Mouse (Mus musculus): ENCODE results near the gene Odf2l. TPM values are rescaled to one million over a fixed set of nuclear protein-coding genes. Genes with fewer than 3 reads are reported as not detected.

Gene Odf2l
- polyA plus RNA-seq (2012) = 3.1 and 4.2 TPM in 2 replicates

DNA sequence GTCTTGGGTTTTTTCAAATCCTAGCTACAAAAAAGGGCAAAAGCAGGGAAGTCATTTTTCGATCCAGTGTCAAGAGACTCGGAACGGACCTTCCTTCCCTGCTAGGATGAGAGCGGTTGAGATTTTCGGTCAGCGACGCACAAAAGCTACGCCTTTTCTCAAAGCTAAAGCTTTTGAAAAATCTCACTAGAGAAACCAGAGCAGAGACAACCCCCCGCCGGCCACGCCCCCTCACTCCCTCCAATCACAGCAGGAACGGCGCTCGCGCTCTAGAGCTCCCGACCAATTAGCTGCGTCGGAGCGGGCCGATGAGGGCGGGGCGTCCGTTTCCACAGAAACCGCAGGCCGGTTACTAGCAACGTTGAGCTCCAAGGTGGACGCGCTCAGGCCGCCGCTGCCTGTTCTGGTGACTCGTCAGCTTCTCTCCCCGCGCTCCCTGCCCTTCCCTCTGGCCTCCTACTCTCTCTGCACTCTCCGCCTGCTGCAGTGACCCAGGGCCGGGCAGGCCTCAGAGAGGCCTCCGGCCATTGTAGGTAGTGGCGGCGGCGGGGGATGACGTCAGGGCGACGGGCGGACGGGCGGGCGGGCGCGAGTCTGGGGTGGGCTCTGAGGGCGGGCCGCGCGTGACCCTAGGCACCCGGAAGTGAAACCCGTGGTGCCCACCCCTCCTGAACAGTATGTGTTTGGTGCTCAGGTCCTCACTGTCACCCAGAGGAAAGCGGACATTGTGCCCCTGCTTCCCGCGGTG is at the start of gene Odf2l:
Gene Odf2l (plus strand): TSS at position 335 of the 748 bp plus-strand sequence.
- no peak for TF ChIP-seq GATA1 (IDR thresholded peaks at IDR 0.05; ENCODE audit: low read length)

DNA sequence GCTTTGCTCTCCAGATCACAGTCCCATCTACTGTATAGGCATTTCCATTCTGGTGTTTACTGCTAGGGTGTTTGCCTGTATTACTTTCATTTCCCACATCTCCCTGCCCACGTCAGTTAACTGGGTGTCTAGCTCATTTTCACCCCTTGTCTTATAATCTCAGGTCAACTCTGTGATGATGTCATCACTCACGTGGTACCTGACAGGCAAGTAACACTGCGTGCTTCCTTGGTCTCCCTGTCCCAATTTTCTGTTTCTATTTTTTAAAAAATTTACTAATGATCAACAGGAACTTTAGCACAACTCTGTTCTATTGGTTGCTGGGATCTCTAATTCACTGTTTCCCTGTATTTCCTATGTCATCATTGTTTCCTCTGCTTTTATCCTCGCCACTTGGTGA is 49.4 kb upstream of the Odf2l start:
- no peak for TF ChIP-seq GATA1 (IDR thresholded peaks at IDR 0.05; ENCODE audit: low read length)

DNA sequence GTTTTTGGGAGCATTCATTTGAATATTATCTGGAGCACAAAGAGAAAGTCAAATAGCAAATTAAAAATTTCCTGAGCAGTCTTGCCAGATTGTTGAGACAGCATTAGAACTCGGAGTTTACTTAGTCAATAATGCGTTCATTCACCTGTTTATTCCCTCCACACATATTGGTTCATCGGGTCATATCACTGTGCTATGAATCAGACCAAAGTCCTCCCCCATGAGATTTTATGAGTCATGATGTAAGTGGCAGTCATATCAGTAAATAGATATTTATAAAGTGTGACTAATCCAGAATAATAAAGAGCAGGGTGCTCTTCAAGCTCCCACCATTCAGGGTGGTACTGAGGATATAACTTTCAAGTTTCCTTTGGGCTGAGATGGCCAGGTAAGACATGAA is 46.0 kb upstream of the Odf2l start:
- TF ChIP-seq GATA1 (IDR thresholded peaks at IDR 0.05; ENCODE audit: low read length) = no peak

DNA sequence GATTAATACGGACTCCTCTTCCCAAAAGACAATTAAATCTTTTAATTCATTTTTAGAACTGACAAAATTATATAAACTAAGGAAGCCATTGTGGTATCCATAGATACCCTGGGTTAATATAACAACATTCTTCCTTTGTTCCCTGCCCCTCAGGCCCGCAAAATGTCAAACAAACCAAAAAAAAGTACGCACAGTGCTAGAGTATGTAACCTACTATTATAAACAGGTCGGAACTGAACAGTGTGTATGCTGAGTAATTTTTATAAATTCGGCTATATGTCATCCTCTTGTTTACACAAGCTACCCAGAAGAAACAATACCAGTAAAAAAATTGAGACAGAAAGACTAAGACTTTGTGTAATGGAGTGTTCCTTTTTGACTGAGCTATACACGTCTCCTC is 40.0 kb upstream of the Odf2l start:
- no peak for TF ChIP-seq GATA1 (IDR thresholded peaks at IDR 0.05; ENCODE audit: low read length)

DNA sequence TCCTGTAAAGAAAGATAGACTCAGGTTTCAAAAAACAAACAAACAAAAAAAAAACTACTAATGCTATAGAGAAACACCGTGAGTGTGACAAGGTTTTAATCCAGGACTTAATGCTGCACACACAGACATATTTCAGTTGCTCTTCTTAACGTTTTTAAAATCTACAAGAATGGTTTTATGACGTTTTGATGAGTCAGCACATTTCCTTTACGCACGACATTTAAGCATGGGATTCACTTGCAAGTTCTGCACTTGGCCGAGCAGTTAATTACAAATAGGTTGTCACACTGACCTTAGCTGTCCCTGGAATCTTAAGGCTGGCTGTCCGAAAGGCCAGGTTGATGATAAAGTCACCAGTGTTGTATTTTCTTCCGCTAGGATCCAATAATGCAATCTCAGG is 37.5 kb upstream of the Odf2l start:
- TF ChIP-seq GATA1 (IDR thresholded peaks at IDR 0.05; ENCODE audit: low read length) = no peak

DNA sequence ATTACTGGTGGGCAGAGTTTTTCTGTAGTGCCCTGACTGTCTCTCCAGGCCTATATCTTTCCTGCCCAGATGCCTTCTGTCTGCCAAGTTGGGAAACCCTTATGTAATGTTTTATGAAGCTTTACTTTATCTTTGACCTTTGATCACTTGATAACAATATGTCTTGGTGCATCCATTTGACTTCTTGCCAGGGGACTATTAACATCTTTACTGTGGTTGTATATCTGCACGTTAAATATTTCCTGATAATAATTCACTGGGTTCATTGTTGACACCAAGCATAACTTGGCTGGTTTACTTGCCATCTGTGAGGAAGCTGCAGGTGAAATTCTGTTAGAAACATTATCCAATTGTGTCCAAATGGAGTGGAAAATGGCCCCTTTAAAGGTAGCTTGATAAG is 35.3 kb upstream of the Odf2l start:
- no peak for TF ChIP-seq GATA1 (IDR thresholded peaks at IDR 0.05; ENCODE audit: low read length)

DNA sequence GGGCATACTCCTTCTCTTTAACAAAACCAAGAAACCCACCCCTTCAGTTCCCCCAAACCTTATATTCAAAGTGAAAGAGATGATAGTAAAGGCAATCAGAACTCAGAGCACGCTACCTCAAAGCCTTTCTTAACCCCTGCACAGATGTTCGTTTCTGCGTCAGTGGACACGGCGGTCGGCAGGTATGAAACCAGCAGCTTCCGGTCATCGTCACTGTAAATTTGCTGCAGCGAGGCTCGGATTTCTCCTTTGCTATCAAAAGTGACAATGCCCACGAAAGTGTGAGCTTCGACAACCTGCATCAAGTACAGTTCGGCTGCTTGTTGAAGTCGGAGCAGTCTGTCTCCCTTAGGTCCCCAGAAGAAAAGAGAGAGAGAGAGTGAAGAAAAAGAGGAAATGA is 32.2 kb upstream of the Odf2l start:
- TF ChIP-seq GATA1 (IDR thresholded peaks at IDR 0.05; ENCODE audit: low read length) = no peak

DNA sequence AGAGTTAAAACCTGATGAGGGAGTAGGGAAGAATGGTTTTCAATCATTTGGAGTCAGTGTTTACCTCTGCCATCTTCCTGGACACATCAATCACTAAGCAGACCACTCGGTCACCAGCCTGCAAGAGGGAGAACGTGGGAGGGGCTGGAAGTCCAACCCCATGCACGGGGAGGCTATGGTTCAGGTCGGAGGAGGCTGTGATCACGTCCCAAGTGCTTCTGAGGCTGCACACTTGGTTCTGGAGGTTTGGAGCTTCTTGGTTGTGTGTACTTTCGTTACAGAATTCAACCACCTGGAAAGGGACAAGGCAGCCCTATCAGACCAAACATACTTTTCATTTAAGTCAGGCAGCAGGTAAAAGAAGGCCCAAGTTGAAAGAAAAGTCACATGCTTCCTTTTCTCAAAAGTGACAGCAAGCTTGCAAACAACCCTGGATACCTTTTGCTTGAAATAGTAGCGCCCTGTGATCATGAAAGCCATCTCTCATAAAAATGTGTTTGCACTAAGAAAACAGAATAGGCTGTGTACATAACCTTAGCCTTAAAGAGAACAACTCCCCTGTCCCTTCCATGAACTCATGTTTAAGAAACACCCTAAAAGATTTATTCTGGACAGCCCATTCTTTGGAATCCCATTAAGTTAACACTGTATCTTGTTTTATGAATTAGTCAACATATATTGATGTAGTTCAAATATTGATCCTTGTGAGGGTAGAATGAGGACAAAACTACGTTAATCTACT is 30.4 kb upstream of the Odf2l start:
- no peak for TF ChIP-seq GATA1 (IDR thresholded peaks at IDR 0.05; ENCODE audit: low read length)

DNA sequence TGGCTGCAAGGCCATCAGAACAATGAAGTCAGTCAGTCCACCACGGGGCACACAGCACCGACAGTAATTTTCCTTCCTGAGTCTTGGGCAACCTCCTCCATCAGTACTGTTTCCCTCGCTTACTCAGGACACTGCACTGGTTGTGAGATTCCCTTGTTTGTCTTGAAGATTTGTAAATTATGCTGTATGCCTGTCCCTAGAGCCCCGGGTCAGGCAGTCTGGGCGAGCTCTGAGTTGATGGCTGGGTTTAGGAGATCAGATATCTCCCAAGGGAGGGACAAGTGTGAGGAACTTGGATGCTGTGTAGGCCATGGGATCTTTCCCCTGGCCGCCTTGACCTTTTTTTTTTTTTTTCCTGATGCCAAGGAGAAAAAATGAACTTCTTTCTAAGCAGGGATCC is 19.1 kb upstream of the Odf2l start, which contains the start of gene Clca2:
Gene Clca2 (minus strand): TSS at position 153 of the 400 bp plus-strand sequence.
- no peak for TF ChIP-seq GATA1 (IDR thresholded peaks at IDR 0.05; ENCODE audit: low read length)

DNA sequence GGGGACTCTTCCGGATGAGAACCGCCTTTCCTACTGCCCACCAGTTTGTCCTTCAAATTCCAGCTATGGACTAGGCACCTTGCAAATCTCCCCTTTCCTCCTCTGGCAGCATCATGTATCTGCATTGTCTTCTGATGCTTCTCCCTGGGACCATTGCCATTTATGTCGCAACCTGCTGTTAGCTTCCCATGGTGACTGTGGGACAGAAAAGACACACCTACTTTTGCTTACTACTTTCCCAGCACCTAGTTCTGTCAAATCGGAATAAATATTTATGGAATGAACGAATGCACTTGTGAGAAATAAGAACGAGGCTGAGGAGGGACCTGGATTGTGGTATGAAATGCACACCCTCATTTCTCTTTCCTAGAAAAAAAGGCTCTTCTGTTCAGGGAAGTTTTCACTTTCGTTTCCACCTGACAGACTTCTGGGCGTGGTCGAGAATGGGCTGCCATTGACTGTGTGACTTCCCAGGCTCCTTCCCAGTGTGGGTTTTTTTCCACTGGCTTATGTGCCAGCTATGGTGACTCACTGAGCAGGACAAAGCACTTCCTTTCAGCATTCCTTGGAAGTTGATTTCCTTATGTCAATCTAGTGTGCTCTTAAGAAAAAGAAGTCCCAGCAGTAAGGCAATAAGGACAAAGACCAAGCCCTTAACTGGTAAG is 16.4 kb upstream of the Odf2l start:
- TF ChIP-seq GATA1 (IDR thresholded peaks at IDR 0.05; ENCODE audit: low read length) = no peak

DNA sequence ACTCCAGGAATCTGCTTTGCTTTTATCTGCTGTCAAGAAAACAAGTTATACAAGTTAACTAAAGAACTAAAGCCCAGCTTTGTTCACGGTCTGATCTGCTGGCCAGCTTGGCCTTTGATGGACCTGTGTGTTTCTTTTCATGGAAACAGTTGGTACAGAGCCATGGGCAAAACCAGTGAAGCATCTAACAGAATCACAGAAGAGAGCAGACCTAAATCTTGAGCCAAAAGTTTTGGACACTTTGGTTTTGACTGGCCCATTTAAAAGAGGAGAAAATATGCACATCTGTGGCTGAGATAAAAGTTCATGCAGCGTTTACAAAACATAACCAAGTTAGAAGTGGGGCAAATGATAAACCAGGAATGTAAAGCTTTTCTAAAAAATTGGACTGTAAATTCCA is 15.1 kb upstream of the Odf2l start:
- TF ChIP-seq GATA1 (IDR thresholded peaks at IDR 0.05; ENCODE audit: low read length) = no peak

DNA sequence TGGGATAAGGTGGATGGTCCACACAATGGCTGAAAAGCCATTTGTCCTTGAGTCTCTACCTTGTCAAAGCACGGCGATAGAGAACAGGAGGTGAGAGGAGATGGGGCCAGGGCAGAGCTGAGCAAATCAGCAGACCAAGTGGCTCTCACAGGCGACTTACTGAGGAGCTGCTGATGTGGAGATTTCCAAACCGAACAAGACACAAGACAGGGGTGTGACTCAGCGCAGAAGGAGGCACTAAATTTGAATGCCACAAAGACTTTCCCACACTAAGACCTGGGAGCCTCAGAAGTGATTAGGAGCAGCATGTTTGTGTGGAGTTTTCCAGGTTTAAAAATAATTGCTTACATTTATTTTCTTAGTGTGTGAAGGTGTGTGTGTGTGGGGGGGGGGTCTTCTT is 14.6 kb upstream of the Odf2l start:
- TF ChIP-seq GATA1 (IDR thresholded peaks at IDR 0.05; ENCODE audit: low read length) = no peak

DNA sequence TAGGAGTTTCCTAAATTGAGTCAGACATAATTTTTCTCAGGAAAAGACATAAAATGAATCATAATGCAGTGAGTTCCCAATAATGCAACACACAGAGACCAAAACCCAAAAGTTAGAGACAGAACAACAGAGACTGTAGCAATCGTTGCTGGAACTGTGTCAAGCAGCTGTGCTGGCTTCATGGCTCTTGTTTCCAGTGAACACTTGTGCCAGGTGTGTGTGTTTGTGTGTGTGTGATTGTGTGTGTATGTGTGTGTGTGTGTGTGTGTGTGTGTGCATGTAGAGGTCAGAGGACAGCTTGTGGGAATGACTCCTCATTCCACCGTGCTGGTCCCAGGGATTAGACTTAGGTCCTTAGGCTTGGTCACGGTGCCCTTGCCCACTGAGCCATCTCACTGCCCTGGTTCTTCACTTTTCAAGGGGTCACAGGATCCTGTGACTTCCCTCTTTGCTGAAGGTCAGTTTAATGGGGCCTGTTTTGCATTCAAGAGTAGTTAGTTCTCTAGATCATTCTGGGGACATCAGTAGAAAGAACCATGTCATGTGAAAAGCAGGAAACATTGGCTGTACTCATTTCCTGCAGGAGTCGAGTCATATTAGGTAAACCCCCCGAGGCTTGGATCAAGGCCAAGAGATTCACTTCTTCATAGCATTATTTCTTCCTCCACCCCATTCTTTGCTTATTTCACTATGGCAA is 13.2 kb upstream of the Odf2l start:
- no peak for TF ChIP-seq GATA1 (IDR thresholded peaks at IDR 0.05; ENCODE audit: low read length)

DNA sequence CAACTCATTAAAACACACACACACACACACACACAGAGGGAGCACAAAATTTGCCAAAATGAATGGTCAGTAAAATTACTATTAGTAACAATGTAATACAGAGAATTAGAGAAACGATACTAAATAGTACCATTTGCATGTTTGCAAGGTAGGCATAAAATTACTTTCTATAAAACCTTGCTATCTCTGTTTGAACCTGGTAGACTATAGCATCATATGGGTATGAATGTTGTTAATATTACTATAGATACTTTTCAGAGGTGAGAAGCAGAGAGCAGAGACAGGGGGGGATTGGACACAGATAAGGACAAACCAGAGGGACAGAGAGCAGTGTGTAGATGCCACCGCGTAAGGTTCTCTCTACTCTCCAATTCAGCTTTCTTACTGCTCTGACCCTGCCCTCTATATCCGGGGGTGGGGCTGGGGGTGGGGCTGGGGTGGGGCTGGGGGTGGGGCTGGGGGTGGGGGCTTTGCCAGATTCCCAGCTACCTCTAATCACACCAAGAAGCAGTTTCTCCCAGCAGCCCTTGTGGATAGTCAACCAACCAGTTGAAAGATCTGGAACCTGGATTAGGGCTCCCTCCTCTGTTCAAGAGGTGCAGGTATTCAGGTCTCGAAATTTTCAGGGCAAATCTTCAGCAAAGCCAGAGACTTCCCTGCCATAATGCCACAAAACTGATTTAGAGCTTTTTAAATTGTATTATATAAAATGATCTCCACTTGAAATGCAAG is 12.4 kb upstream of the Odf2l start:
- TF ChIP-seq GATA1 (IDR thresholded peaks at IDR 0.05; ENCODE audit: low read length) = no peak

DNA sequence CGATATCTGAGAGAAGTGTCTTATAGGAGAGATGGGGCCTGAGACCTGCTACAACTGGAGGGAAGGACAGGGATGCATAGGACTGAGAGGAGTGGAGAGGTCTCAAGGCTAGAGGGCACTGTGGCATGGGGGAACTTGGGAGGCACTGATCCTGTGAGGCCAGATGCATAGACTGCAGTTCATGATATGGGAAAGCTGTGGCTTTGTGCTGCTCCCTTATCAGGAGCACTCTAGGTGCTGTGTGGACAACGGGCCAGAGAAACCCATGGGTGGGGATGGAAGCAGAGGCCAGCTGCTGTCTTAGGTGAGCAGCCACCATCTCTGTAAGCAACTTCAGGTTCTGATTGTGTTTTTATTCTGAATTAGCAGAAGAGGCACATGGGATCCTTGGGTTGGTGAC is 3.2 kb upstream of the Odf2l start:
- TF ChIP-seq GATA1 (IDR thresholded peaks at IDR 0.05; ENCODE audit: low read length) = no peak
